Mouse (Mus musculus) cerebellum, adult 8-10 months (tissue): Measurements from ENCODE around the gene Jdp2.
A peak's percentile ranks its signal among the peaks of the same experiment; 100 is the strongest.
"Not testable (repeated sequence)": the region's sequence is repeated elsewhere in the genome, so short reads cannot be mapped to it uniquely, and the experiment has no call there.

ENCODE experiments used
- DNase-seq: peaks from one replicate; pipeline ENCODE4 v3.0.0; 2022

Jdp2 gene

GRCm38 (mm10) chr12:85639326-85640008 lies 40.6 kb downstream of the Jdp2 start:
- no peak for DNase-seq

DNA sequence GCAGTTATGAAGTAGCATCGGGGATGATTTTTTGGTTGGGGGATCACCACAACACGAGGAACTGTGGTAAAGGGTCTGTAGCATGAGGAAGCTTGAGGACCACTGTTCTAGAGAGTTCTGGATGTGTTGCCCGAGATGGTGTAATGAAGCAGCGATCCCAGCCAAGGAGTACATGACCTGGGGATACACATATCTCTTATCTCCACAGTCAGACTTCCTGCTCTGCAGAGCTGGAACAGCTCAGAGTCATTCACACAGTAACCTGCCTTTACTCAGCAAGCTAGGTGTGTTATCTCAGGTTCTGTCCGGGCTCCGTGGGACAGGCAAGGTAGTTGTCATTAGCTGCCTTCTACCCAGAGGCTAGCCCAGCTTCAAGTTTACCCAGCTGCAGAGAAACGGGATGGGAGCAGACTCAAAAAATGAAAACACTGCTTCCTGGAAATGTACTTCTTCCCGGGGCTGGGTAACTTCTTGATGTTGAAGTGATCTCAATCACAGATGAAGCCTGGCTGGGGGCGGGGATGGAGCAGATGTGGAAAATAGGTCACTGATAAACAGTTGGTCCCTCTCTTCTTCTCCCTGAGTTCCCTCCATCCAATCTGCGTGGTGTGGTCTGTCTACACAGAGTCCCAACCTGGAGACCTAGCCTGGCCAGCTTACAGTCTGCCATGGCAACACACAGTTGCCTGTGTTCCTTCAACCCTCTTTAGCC lies 42.2 kb downstream of the Jdp2 start:
- no peak for DNase-seq

GRCm38 (mm10) chr12:85641564-85641931 lies 42.7 kb downstream of the Jdp2 start:
- no peak for DNase-seq

DNA sequence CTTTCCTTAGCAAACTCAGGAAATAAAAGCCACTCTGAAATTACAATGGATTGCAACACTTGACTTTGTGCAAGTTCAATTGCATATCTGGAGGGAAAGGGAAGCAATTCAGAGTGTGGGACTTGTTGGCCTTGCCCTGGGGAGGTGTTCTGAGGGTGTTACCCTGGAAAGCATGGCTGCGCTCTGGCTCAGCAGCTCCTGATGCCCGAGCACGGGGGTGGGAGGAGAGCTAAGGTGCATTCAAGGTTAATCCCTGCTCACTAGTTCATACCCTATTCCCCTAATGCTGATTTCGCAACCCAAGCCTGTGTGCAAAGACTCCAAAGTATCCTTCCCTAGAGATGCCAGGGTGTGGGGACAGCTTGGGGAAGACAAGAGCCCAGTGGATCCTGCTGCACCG lies 44.9 kb downstream of the Jdp2 start:
- DNase-seq: no peak

- no peak for DNase-seq
Observed at GRCm38 (mm10) chr12:85645664-85646063, 46.8 kb downstream of the Jdp2 start.

- DNase-seq: no peak
Observed at GRCm38 (mm10) chr12:85647346-85647745, 48.5 kb downstream of the Jdp2 start.

DNA sequence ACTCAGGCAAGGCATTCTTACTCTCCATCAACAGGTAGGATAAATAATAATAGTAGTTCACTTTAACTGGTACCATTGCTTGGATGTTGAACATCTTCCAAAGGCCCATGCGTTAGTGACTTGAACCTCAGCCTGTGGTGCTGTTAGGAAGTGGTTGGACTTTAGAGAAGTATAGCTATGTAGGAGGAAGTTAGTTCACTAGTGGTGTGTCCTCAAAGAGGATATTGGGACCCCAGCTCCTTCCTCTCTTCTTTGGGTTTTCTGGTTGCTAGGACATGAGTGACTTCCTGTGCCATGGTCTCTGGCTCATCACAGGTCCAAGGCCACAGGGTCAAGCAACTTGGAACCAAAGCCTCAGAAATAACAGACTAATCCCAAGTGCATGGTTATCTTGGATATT lies 49.1 kb downstream of the Jdp2 start:
- no peak for DNase-seq

DNA sequence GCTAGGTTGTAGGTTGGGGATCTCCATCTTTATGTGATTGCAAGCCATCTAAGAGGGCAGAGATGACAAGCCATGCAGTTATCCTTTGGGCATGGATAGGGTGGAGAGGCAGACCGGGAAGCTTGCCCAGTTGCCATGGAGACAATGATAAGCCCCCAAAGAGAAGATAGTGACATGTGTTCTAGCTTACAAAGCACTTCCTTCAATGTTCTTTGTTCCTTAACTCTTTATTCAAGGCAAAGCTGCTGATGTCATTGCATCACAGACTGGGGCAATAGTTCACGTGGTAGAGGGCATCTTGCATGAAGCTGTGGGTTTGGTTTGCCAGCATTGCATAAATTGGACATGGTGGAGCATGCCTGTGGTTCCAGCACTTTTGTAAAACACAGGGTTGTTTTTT lies 60.5 kb downstream of the Jdp2 start:
- DNase-seq: no peak

DNA sequence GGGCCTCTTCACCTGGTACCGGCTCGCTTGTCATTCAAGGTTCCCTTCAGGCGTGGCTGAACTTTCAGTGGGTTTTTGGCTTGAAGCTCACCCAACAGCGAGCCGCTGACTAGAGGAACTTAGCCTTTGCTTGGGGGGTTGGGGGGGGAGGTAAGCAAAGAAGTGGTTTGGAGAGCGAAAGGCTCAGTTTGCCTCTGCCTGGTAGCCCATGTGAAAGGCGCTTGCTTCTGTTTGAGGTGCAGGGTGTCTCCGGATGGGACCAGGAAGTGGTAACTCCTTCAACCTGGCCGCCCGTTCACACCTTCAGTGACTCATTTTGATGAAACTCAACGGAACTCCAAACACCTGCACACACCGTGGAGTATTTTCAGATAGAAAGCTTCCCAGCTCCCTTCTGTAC lies 62.0 kb downstream of the Jdp2 start:
- DNase-seq: no peak

- DNase-seq: not testable (repeated sequence)
Observed at GRCm38 (mm10) chr12:85662232-85662631, 63.4 kb downstream of the Jdp2 start.

- peak; percentile 71 for DNase-seq
Observed at GRCm38 (mm10) chr12:85662896-85663295, 64.1 kb downstream of the Jdp2 start.

DNA sequence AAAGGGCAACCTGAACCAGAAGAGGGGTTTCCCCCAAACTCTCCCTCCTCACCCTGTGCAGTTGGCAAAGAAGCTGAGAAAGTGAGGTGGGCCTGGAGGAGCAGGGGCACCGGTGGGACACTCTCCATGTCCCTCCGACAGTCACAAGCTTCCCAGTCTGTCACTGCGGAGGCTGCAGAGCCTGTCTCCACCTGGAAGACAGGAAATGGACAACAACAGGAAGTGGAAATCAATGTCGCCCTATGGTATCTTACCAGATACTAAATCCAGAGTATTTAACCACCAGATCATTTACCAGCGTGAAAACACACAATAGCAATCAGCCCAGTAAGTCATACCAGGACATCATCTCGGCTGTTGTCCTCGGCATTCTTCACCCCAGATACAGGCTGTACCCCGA lies 67.3 kb downstream of the Jdp2 start:
- no peak for DNase-seq

GRCm38 (mm10) chr12:85667071-85667470 lies 68.2 kb downstream of the Jdp2 start:
- no peak for DNase-seq

GRCm38 (mm10) chr12:85668696-85669095 lies 69.9 kb downstream of the Jdp2 start:
- no peak for DNase-seq

- no peak for DNase-seq
Observed at GRCm38 (mm10) chr12:85670080-85670479, 71.3 kb downstream of the Jdp2 start.

DNA sequence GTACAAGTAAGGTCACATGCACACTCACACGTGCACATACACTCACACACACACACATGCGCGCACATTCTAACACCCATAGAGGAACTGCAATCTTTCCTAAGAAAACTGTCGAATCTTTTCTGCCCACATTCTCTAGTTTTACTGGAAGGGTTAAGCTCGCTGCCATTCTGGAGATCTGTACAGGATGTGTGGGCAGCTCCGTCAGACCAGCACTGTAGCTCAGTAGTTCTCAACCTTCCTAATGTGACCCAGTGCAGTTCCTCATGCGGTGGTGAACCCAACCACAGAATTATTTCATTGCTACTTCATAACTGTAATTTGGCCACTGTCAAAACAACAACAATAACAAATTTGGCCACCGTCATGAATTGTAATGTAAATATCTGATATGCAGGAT lies 75.1 kb downstream of the Jdp2 start:
- no peak for DNase-seq

- DNase-seq: no peak
Observed at GRCm38 (mm10) chr12:85679117-85679516, 80.3 kb downstream of the Jdp2 start.

- no peak for DNase-seq
Observed at GRCm38 (mm10) chr12:85679808-85680207, 81.0 kb downstream of the Jdp2 start.

DNA sequence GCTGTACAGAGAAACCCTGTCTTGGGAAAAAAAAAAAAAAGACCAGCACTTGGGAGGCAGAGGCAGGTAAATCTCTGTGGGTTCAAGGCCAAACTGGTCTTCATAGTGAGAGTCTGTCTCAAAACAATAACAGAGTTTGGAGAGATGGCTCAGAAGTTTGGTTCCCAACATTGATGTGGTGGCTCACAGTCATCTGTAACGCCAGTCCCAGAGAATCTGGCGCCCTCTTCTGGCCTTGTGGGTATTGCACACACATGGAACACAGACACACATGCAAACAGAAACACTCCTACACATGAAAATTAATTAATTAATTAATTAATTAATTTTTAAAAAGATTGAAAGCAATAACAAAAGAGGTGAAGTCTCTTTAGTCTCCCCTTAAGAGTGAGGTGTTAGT lies 83.5 kb downstream of the Jdp2 start:
- no peak for DNase-seq

GRCm38 (mm10) chr12:85684411-85685275 lies 85.8 kb downstream of the Jdp2 start:
- DNase-seq: no peak

DNA sequence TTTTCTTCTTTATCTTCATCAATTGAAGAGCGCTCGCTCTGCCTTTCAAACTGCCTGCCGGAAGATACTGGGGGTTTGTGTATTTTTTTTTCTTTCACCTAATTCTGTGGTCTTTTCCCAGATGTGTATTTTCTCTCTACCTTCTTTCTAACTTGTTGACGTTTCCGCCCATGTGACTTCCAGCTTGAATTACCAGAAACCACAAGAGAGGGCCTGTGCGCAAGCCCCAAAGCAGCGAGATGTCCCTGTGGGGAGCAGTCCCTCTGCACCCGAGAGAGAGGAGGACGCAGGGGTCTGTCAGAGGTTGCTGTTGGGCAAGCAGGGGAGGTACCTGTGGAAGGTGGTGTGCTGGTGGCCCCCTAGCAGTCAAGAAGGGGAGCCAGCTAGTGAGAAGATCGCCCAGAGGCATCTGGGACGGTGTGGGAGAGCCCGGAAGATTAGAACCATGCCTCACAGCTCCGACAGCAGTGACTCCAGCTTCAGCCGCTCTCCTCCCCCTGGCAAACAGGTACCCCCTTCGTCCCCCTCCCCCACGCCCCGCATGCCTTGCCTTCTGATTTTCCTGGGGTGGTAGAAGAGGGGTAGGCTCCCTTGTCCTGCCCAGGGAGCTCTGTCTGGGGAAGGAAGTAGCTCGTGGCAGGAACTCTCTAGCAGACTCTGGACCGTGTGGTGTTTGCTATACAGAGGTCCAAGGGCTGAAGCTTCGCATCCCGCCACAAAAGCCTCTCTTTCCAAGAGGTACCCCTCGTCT lies 87.8 kb downstream of the Jdp2 start, which contains the start of gene Batf:
TSS of gene Batf (plus strand) at position 204 of the 751 bp plus-strand sequence.
- DNase-seq: no peak

DNA sequence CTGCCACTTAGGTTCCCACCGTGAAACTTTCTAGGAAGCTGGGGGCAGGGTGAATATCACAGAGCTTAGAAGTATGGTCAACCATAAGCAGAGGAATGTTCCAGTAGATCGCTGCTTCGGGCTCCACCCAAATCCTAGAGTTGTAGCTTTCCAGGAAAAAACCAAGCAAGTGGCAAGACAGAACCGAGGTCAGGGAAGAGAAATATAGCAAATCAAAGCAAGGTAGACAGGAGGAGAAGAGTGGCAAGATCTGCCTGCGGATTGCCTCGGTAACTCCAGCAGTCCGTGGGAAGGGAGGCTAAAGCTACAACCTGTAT lies 88.3 kb downstream of the Jdp2 start:
- no peak for DNase-seq

DNA sequence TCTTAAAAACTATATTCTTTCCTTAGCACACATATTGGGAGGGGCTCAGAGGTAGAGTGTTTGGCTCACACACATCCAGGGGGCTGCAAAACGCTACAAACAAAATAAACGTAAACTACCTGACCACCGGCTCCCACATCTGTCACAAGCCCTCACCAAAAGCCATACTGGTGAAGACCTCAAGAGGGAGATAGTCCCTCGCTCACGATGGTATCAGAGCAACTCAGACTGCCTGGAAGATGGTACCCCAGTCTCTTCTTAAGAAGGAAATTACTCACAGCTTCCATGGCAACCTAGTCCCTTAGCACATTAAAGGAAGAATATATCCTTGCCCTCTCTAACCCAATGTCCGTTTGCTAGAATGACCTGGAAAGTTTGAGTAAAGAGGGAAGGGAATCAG lies 89.0 kb downstream of the Jdp2 start:
- no peak for DNase-seq
